Mouse (Mus musculus): ENCODE measurements around the gene Metap1.

The Metap1 gene

DNA sequence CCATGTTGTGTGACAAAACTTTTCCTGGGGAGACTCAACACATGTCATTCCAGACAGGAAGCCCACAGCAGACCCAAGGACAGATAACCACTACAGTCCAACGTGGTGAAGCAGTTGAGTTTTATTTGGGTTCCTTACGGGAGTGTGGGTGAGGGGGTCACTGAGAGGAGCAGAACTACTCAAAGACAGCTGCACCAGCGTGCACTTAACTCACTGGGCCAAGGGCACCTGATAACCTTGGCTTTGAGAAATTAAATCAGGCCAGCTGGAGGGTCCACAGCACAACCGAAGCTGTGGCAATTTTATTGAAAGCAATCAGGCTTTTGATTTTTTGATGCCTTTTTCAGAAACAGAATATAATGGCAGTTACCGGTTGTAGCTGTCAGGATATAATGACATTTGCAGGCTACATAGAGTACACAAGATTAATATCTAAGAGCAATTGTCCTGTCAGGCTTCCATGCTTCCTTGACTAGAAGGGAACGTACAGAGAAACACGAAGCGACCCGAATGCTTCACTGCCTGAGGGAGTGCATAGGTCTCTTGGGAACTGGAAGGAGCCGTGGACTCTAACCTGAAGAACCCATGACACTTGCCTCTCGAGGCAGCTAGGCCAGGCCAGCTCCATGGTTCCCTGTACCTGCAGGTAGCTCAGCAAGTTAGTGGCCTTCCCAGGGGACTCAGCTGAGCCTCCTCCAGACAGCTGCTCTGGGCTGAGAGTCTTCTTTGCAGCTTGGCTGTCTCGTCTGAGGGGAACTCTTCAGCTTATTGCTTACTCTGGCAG is 41.0 kb downstream of the Metap1 start:
- DNase-seq, result peak; percentile 46

- no peak for DNase-seq
Measured at GRCm38 (mm10) chr3:138443465-138443771, 45.9 kb downstream of the Metap1 start.

DNA sequence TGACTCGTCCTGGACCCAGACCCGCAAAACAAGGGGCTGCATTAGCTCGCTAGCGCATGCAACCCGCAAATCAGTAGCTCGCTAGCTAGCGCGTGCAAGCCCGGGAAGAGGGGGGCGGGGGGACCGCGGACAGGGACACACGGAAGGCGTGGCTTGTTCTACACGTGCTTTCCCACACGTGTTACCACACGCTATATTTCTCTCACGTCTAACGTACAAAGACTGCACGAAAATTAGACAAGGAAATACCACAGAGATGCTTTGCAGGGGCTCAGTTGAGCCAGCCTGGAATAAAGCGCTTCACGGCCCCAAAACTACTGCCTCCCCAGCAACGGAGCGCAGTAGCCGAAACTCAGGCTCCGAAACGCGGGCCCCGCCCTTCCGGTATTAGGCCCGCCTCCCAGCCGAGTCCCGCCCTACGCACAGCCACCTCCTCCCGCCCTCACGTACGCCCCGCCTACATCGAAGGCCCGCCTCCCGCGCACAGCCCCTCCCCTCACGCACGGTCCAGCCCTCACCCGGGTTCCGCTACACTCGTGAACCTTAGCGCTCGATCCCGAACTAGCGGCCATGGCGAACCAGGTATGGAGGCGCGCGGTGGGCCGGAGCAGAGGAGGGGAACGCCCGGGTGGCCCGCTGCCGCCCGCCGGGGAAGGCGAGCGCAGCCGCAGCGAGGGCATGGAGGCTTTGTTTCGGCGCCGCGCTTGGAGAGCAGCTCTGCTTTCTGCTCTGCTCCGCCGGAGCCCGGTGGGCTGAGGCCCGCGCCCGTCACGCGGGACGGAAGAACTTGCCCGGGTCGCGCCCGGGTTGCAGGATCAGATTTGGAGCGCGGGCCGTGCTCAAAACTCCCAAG is 46.5 kb downstream of the Metap1 start, which contains the start of gene Adh5:
Gene Adh5, plus strand, starts transcription at position 482 of the 853 bp plus-strand sequence.
- DNase-seq, result peak; percentile 93

DNA sequence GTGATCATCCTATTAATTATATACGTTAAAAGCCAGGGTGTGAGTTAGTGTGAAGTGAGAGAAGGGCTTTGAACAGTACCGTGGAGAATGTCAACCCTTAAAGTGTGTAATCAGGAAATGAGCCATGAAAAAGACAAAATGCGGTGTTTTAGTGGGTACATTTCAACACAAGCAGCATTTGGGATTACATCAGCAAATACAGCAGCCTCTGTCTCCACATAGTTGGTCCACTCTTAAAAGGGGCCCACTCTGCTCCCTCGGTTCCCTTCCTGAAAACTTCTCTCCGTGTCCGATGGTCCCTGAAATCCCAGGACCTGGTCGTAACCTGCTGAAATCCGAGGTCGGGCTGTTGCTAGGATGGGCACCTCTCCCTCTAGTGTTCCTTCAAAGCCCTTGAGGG is 47.1 kb downstream of the Metap1 start:
- DNase-seq, result no peak

- DNase-seq, result no peak
Measured at GRCm38 (mm10) chr3:138438716-138439115, 50.6 kb downstream of the Metap1 start.

- DNase-seq, result no peak
Measured at GRCm38 (mm10) chr3:138431835-138432234, 57.5 kb downstream of the Metap1 start.

DNA sequence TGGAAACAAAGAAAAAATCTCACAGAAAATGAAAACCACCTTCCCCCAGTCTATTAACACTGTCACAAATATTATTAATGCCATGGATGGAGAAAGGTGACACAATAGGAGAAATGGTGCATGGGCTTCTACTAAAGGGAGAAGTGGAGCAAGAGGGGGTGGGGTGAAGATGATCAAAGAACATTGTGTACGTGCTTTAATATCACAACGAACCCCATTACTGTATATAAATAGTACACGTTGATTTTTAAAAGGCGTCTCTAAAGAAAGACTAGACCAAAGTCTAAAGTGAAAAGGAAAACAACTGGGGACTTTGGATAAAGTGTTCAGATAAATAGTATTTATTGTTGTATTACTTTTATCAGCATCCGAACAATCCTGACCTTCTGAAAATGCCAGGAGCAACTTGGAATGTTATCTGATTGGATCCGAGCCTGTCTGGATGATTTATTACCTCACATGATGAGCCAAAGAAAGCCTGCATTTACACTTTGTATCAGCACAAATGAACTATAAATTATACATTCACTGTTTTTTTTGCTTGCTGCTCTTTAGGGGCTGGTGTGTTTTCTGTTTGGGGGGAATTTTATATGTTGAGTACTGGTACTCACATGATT is 58.8 kb downstream of the Metap1 start:
- no peak for DNase-seq

DNA sequence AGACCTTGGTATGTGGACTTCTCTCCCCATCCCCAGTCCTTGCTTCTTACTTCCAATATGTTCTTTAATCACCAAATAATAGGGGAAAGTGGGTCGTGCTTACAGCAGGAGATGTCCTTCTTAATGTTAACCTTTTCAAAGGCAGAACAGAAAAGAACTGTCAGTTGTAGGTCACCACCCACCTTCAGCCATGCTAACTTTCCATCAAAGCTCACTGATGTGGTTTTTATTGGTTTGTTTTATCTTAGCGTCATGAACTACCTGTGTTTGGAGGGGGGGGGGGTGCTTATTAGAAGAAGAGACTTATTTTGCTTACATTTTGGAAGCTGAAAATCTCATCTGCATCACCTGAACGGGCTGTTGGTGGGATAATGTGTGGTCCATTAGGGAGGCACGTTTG is 65.1 kb downstream of the Metap1 start:
- DNase-seq, result no peak

DNA sequence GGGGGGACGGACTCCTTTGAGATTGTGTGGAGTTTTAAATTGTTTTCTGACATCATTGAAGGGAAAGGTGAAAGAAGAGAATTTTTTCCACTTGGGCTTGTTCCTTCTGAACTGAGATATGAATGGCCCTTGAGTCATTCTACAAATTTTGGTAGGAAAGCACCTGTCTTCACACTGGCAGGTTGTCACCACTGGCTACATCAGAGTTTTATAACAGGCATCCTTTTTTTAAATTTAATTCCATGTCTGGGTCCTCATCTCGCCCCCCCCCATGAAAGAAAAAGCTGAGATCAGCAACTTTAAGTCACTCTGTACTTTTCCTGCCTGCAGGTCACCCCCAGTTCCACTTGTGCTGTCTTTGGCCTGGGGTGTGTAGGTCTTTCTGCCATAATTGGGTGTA is 65.7 kb downstream of the Metap1 start:
- no peak for DNase-seq

DNA sequence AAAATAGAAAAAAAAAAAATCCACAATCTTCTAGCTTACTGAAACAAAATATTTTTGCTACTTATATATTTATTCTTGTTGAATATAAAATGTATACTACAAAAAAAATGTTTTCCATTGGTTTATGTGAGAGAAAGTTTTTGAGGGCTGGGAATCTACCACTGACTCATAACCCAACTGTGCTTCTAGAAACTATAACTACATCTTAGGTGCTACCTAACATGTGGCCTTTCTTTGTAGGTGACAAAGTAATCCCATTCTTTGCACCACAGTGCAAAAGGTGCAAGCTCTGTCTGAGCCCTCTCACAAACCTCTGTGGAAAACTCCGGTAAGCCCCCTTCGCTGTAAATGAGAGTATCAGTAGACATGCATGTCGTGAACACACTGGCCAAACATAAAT is 68.9 kb downstream of the Metap1 start:
- no peak for DNase-seq

DNA sequence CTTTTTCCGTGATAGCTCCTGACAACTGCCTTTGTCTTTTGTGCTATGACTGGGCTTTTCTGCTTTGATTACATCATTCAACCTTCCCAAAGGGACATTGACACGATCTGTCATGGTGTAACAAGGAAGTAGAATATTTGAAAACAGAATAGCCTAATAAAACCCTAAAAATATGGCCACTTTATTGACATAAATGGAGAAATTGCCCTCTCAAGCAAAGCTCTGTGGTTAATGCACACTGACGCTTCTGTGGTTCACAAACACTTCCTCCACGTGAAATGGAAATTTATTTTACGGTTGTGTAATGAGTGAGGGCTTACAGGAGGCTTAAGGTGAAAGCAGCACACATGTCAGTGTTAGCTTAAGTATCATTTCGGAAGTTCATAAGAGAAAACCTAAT is 69.9 kb downstream of the Metap1 start:
- no peak for DNase-seq

DNA sequence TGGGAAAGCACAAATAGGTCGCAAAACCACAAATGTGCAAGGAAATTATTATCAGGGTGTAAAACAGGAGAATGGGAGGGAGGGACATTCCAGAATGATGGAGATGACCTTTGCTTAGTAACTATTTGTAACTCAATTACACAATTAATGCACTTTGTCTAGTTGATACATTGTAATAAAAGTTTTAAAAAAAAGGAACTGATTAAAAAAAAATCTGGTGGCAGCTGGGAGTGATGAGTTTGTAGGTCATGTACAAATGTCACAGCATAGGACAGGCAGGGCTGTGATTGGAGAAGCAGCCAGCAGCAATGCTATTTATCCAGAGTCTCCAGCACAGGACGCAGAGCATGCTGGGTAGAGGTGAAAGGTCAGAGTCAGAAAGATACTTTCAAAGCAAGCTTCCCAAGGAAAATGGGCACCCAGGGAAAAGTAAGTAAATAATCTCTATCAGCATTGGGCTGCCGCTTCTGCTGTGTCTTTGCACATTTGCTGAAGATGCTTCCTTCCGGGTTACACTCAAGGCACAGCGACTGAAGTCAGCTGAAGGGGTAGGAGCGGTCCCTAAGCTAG is 74.1 kb downstream of the Metap1 start, which contains the start of gene Adh4:
Gene Adh4, plus strand, starts transcription at position 346 of the 570 bp plus-strand sequence.
- no peak for DNase-seq

GRCm38 (mm10) chr3:138410211-138410610 is 79.1 kb downstream of the Metap1 start:
- no peak for DNase-seq

GRCm38 (mm10) chr3:138409585-138409984 is 79.7 kb downstream of the Metap1 start:
- no peak for DNase-seq
